Mouse (Mus musculus) cerebellum, adult 2 months (tissue): ENCODE results near the gene Lkaaear1. TPM values are rescaled to one million over a fixed set of nuclear protein-coding genes. Genes with fewer than 3 reads are reported as not detected.

ENCODE experiments used
- DNase-seq, 2 experiments: peaks; one replicate each; pipeline ENCODE4 v3.0.0; 2021
- H3K27ac ChIP-seq: fragments of 200-500 bp; 2 replicates; pipeline ENCODE4 v1.5.1; 2012; ENCODE audit warnings: low read length, control low read depth, inconsistent platforms; ENCODE audit not compliant: insufficient read depth
- H3K27me3 ChIP-seq: fragments of 200-500 bp; 2 replicates; pipeline ENCODE4 v1.6.1; 2012; ENCODE audit warnings: inconsistent platforms, mild to moderate bottlenecking, low read length, moderate library complexity; ENCODE audit not compliant: control insufficient read depth, insufficient read depth
- H3K4me1 ChIP-seq: fragments of 200-500 bp; 2 replicates; pipeline ENCODE4 v1.6.1; 2011; ENCODE audit warnings: low read length; ENCODE audit not compliant: control insufficient read depth, insufficient read depth
- H3K4me3 ChIP-seq: fragments of 200-500 bp; replicated peaks from 2 replicates; pipeline ENCODE3; 2011; ENCODE audit warnings: mild to moderate bottlenecking, low read depth, low read length, control low read depth; ENCODE audit not compliant: insufficient read depth
- CTCF ChIP-seq: fragments of 200-500 bp; IDR thresholded peaks from 2 replicates; pipeline ENCODE4 v1.5.1; 2011; ENCODE audit warnings: low read depth, mild to moderate bottlenecking, control low read depth, low read length, moderate library complexity, borderline replicate concordance; ENCODE audit not compliant: insufficient read depth
- POLR2A ChIP-seq: fragments of 200-500 bp; IDR thresholded peaks from 2 replicates; pipeline ENCODE4 v1.6.1; 2011; ENCODE audit warnings: low read length, control low read depth, borderline replicate concordance; ENCODE audit not compliant: insufficient read depth
- WGBS: fragments of 180-500 bp; shearing (Covaris S2); methylation state at CpG from one replicate; pipeline ENCODE4 v1.1.7; 2018; 5-methylcytosine and 5-hydroxymethylcytosine counted together
- polyA plus RNA-seq: library from polyadenylated mRNA; depleted of rRNA; stranded (reverse); fragments of >200 nt; gene quantifications from 2 replicates; pipeline ENCODE4 v1.2.3, GENCODE M21; 2012; rRNA removed

Gene Lkaaear1
- polyA plus RNA-seq, result not detected in 2 replicates

GRCm38 (mm10) chr2:181698241-181698640 lies at the start of gene Lkaaear1:
TSS of gene Lkaaear1 (minus strand) at chr2:181698442.
- TF ChIP-seq POLR2A (no peak), CTCF (no peak)
- H3K4me1 ChIP-seq, result no peaks in the 10 kb centered on the region
- H3K27me3 ChIP-seq, result no peaks in the 10 kb centered on the region
- DNase-seq, result peak in 1 of 2 experiments; percentile 5
- WGBS, result 43% methylated on average over 5 of the region's 5 CpGs
- no peak within 1 kb of the TSS for H3K4me3 ChIP-seq
- no peak within 1 kb of the TSS for H3K27ac ChIP-seq

GRCm38 (mm10) chr2:181730051-181730450 lies 31.8 kb upstream of the Lkaaear1 start:
- Histone ChIP-seq H3K27ac (no peak overlapping the region), H3K4me1 (no peaks in the 10 kb centered on the region), H3K27me3 (no peaks in the 10 kb centered on the region), H3K4me3 (no peak overlapping the region)
- TF ChIP-seq POLR2A (no peak), CTCF (no peak)
- WGBS, result 60% methylated on average over 3 of the region's 3 CpGs
- DNase-seq, result no peak

GRCm38 (mm10) chr2:181727659-181728262 lies 29.5 kb upstream of the Lkaaear1 start:
- DNase-seq, result no peak
- Histone ChIP-seq H3K27ac (no peak overlapping the region), H3K27me3 (no peaks in the 10 kb centered on the region), H3K4me3 (no peak overlapping the region), H3K4me1 (no peaks in the 10 kb centered on the region; the same call in 1 of the 2 replicates)
- TF ChIP-seq POLR2A (no peak), CTCF (no peak)
- 54% methylated on average over 9 of the region's 9 CpGs for WGBS

- H3K4me3 ChIP-seq, result no peak overlapping the region
- H3K27ac ChIP-seq, result no peak overlapping the region
- WGBS, result 43% methylated on average over 3 of the region's 3 CpGs
- TF ChIP-seq POLR2A, result no peak
- peak; percentile 72 for TF ChIP-seq CTCF
- H3K27me3 ChIP-seq, result no peaks in the 10 kb centered on the region
- H3K4me1 ChIP-seq, result peaks cover 29% of the 10 kb centered on the region
- no peak for DNase-seq
These were observed 24.0 kb upstream of the Lkaaear1 start for GRCm38 (mm10) chr2:181722213-181722612.

- Histone ChIP-seq H3K4me3 (no peak overlapping the region), H3K27ac (peak overlapping the region; percentile 55; the same call in 1 of the 2 replicates), H3K27me3 (no peaks in the 10 kb centered on the region), H3K4me1 (peaks cover 29% of the 10 kb centered on the region)
- DNase-seq, result peak; percentile 66 to 84
- TF ChIP-seq CTCF (no peak), POLR2A (no peak)
These were observed 23.0 kb upstream of the Lkaaear1 start for GRCm38 (mm10) chr2:181721200-181721599.

GRCm38 (mm10) chr2:181720061-181720460 lies 21.8 kb upstream of the Lkaaear1 start:
- Histone ChIP-seq H3K4me3 (no peak overlapping the region), H3K27me3 (no peaks in the 10 kb centered on the region), H3K4me1 (peaks cover 35% of the 10 kb centered on the region), H3K27ac (peak overlapping the region; percentile 55)
- DNase-seq, result peak; percentile 54 to 65
- TF ChIP-seq POLR2A (no peak), CTCF (peak; percentile 40; the same call in 1 of the 2 replicates)
- WGBS, result 5% methylated on average over 3 of the region's 3 CpGs

GRCm38 (mm10) chr2:181716991-181717390 lies 18.7 kb upstream of the Lkaaear1 start:
- H3K4me3 ChIP-seq, result no peak overlapping the region
- peak in 1 of 2 experiments; percentile 38 for DNase-seq
- no peak overlapping the region for H3K27ac ChIP-seq
- WGBS, result 39% methylated on average over 3 of the region's 3 CpGs
- peaks cover 46% of the 10 kb centered on the region for H3K4me1 ChIP-seq
- TF ChIP-seq CTCF, result no peak
- no peak for TF ChIP-seq POLR2A
- no peaks in the 10 kb centered on the region for H3K27me3 ChIP-seq

GRCm38 (mm10) chr2:181715382-181715781 lies 17.1 kb upstream of the Lkaaear1 start:
- DNase-seq, result no peak
- TF ChIP-seq CTCF (no peak), POLR2A (no peak)
- WGBS, result 56% methylated on average over 3 of the region's 3 CpGs
- Histone ChIP-seq H3K4me1 (peaks cover 43% of the 10 kb centered on the region), H3K27me3 (no peaks in the 10 kb centered on the region), H3K27ac (no peak overlapping the region), H3K4me3 (peak overlapping the region; percentile 17)

GRCm38 (mm10) chr2:181714903-181715326 lies 16.7 kb upstream of the Lkaaear1 start, which contains the start of gene Oprl1:
TSS of gene Oprl1 (plus strand) at chr2:181715016.
- H3K27me3 ChIP-seq, result no peaks in the 10 kb centered on the region
- peaks cover 39% of the 10 kb centered on the region for H3K4me1 ChIP-seq
- H3K4me3 ChIP-seq, result peak within 1 kb of the TSS; percentile 57
- no peak for DNase-seq
- TF ChIP-seq CTCF (no peak), POLR2A (no peak)
- WGBS, result 19% methylated on average over 7 of the region's 7 CpGs
- no peak within 1 kb of the TSS for H3K27ac ChIP-seq
